Mouse (Mus musculus): ENCODE data around the gene Cmpk1.

- TF ChIP-seq ZNF384 (IDR thresholded peaks at IDR 0.05; ENCODE audit: low read depth, low read length): no peak
- TF ChIP-seq NRF1 (IDR thresholded peaks at IDR 0.05; ENCODE audit: low read depth, low read length): no peak
- no peak for TF ChIP-seq SIN3A (IDR thresholded peaks at IDR 0.05; ENCODE audit: low read length)
- no peak for TF ChIP-seq POLR2A (IDR thresholded peaks at IDR 0.05; ENCODE audit: low read depth, low read length)
- no peak for TF ChIP-seq SMC3 (IDR thresholded peaks at IDR 0.05; ENCODE audit: low read depth, low read length)
- no peak for TF ChIP-seq CTCF (conservative IDR thresholded peaks at IDR 0.05 in 1 of 2, IDR thresholded peaks at IDR 0.05 in 1 of 2; ENCODE audit: low read depth in 2 of 2, low read length in 2 of 2)
- TF ChIP-seq PAX5 (IDR thresholded peaks at IDR 0.05; ENCODE audit: low read length): no peak
- TF ChIP-seq HCFC1 (IDR thresholded peaks at IDR 0.05; ENCODE audit: low read depth, low read length): no peak
- no peak for TF ChIP-seq MXI1 (IDR thresholded peaks at IDR 0.05; ENCODE audit: low read depth, low read length)
- no peak for TF ChIP-seq MAFK (IDR thresholded peaks at IDR 0.05; ENCODE audit: insufficient replicate concordance, low read length)
- TF ChIP-seq EP300 (IDR thresholded peaks at IDR 0.05; ENCODE audit: low read length): no peak
- TF ChIP-seq KAT2A (IDR thresholded peaks at IDR 0.05; ENCODE audit: insufficient replicate concordance, low read length): no peak
- no peak for TF ChIP-seq POLR2AphosphoS2 (IDR thresholded peaks at IDR 0.05; ENCODE audit: low read depth, low read length)
- TF ChIP-seq E2F4 (IDR thresholded peaks at IDR 0.05; ENCODE audit: insufficient replicate concordance, low read depth, low read length): no peak
Observed at GRCm38 (mm10) chr4:114912705-114913593, 74.1 kb downstream of the Cmpk1 start.

Data from CH12.LX (cell line).